Mouse (Mus musculus) heart, postnatal 0 days (tissue): ENCODE data around the gene Vmn2r12. TPM values are rescaled to one million over a fixed set of nuclear protein-coding genes. Genes with fewer than 3 reads are reported as not detected.

Source experiments
- ATAC-seq: fragments of 200-750 bp; cut with Nextera tagmentation; 2 replicates; pipeline ENCODE4 v1.8.0; 2017; ENCODE audit warnings: low read depth, moderate number of reproducible peaks, moderate library complexity; ENCODE audit not compliant: insufficient read depth
- DNase-seq: peaks from one replicate; pipeline ENCODE4 v3.0.0-alpha.2; 2016; ENCODE audit warnings: low spot score
- H3K27ac ChIP-seq: fragments of 300-500 bp; sonication (generic); 2 replicates; pipeline ENCODE4 v1.5.1; 2014; ENCODE audit warnings: low read depth, mild to moderate bottlenecking
- H3K27me3 ChIP-seq: fragments of 300-500 bp; sonication (generic); 2 replicates; pipeline ENCODE4 v1.6.1; 2014; ENCODE audit warnings: low read length, mixed read lengths; ENCODE audit not compliant: control insufficient read depth, insufficient read depth
- H3K36me3 ChIP-seq: fragments of 300-500 bp; sonication (generic); replicated peaks from 2 replicates; pipeline ENCODE4 v1.6.1; 2014; ENCODE audit warnings: low read length, mixed read lengths; ENCODE audit not compliant: control insufficient read depth, insufficient read depth
- H3K4me1 ChIP-seq: fragments of 300-500 bp; sonication (generic); 2 replicates; pipeline ENCODE4 v1.6.1; 2014; ENCODE audit warnings: antibody characterized with exemption; ENCODE audit not compliant: control insufficient read depth, insufficient read depth
- H3K4me2 ChIP-seq: fragments of 300-500 bp; sonication (generic); 2 replicates; pipeline ENCODE4 v1.6.1; 2014; ENCODE audit warnings: low read depth, mild to moderate bottlenecking, low read length, moderate library complexity
- H3K4me3 ChIP-seq: fragments of 300-500 bp; sonication (generic); 2 replicates; pipeline ENCODE4 v1.5.1; 2014; ENCODE audit warnings: low read depth, low read length
- H3K9ac ChIP-seq: fragments of 300-500 bp; sonication (generic); replicated peaks from 2 replicates; pipeline ENCODE4 v1.6.1; 2014; ENCODE audit warnings: low read depth, low read length, mixed read lengths
- H3K9me3 ChIP-seq: fragments of 300-500 bp; sonication (generic); replicated peaks from 2 replicates; pipeline ENCODE4 v1.6.1; 2016; ENCODE audit warnings: low read length; ENCODE audit not compliant: control insufficient read depth
- CTCF ChIP-seq: IDR thresholded peaks from 2 replicates; pipeline ENCODE4 v1.5.1; 2016; ENCODE audit warnings: antibody characterized with exemption, control low read depth, low read depth
- EP300 ChIP-seq: IDR thresholded peaks from 2 replicates; pipeline ENCODE4 v1.6.1; 2016; ENCODE audit warnings: antibody characterized with exemption, low read depth
- WGBS: fragments of 180-500 bp; shearing (Covaris S2); extraction: QIAGEN DNeasy Blood & Tissue Kit; methylation state at CpG from one replicate; pipeline ENCODE4 v1.1.7; 2014; 5-methylcytosine and 5-hydroxymethylcytosine counted together
- polyA plus RNA-seq: library from polyadenylated mRNA; unstranded; fragments of >200 nt; fragmentation: Nextera tagmentation; extraction: Ambion mirVana; gene quantifications from 2 replicates; pipeline ENCODE4 v1.2.1, GENCODE M21; 2015
- total RNA-seq: library from RNA; depleted of rRNA; stranded (reverse); fragments of >200 nt; gene quantifications from 2 replicates; pipeline ENCODE4 v1.2.3, GENCODE M21; 2014; ENCODE audit warnings: low replicate concordance; rRNA removed

Vmn2r12 gene
- total and polyA plus RNA-seq, 2 experiments from 2014 or later, result not detected

DNA sequence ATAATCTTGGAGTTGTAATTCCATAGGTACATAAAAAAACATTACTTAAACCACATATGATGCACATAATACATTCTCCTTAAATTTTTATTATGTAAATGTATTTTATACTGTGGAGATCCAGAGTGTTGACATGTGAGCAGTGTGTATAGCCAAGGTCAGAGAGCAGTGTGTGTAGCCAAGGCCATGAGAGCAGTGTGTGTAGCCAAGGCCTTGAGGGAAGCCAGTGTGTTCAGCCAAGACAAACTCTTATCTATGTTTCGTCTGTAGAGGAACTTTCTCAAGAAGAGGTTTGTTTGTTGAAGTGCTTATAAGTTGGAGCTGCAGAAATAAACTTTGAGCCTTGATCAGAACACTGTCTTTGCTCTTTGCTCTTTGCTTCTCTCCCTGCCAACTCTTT lies 42.5 kb downstream of the Vmn2r12 start:
- 39% methylated on average over 1 of the region's 1 CpGs for WGBS
- Histone ChIP-seq H3K4me3 (no peak overlapping the region), H3K4me2 (no peak overlapping the region), H3K4me1 (no peaks in the 10 kb centered on the region), H3K27ac (no peak overlapping the region), H3K9ac (no peak overlapping the region), H3K9me3 (peaks cover 4% of the 10 kb centered on the region; the same call in 1 of the 2 replicates), H3K36me3 (no peaks in the 10 kb centered on the region), H3K27me3 (no peaks in the 10 kb centered on the region)
- TF ChIP-seq EP300 (no peak), CTCF (no peak)
- no peak for ATAC-seq
- no peak for DNase-seq

Other genes with a start within 250 kb of the Vmn2r12 start
- not detected in 2 replicates for gene Vmn2r9, start 245.3 kb downstream of the Vmn2r12 start, total RNA-seq
- gene Vmn2r9, start 245.3 kb downstream of the Vmn2r12 start, polyA plus RNA-seq, result not detected in 2 replicates
- gene Vmn2r10, start 91.4 kb downstream of the Vmn2r12 start, total RNA-seq, result not detected in 2 replicates
- gene Vmn2r10, start 91.4 kb downstream of the Vmn2r12 start, polyA plus RNA-seq, result not detected in 2 replicates
- not detected in 2 replicates for gene Vmn2r11, start 38.4 kb downstream of the Vmn2r12 start, total RNA-seq
- gene Vmn2r11, start 38.4 kb downstream of the Vmn2r12 start, polyA plus RNA-seq, result not detected in 2 replicates
- not detected in 2 replicates for gene Vmn2r13, start 94.2 kb upstream of the Vmn2r12 start, total RNA-seq
- gene Vmn2r13, start 94.2 kb upstream of the Vmn2r12 start, polyA plus RNA-seq, result not detected in 2 replicates
- gene Vmn2r14, start 126.8 kb upstream of the Vmn2r12 start, total RNA-seq, result not detected in 2 replicates
- gene Vmn2r14, start 126.8 kb upstream of the Vmn2r12 start, polyA plus RNA-seq, result not detected in 2 replicates
- not detected in 2 replicates for gene Vmn2r15, start 199.7 kb upstream of the Vmn2r12 start, total RNA-seq
- not detected in 2 replicates for gene Vmn2r15, start 199.7 kb upstream of the Vmn2r12 start, polyA plus RNA-seq
- gene Vmn2r16, start 232.2 kb upstream of the Vmn2r12 start, total RNA-seq, result not detected in 2 replicates
- not detected in 2 replicates for gene Vmn2r16, start 232.2 kb upstream of the Vmn2r12 start, polyA plus RNA-seq